Mouse (Mus musculus) midbrain, embryonic 13.5 days (tissue): Measurements from ENCODE around the gene Prok1. TPM values are rescaled to one million over a fixed set of nuclear protein-coding genes. Genes with fewer than 3 reads are reported as not detected.

Experiments used
- ATAC-seq: fragments of 200-750 bp; cut with Nextera tagmentation; 2 replicates; pipeline ENCODE4 v1.8.0; 2017; ENCODE audit warnings: mild to moderate bottlenecking, moderate TSS enrichment, moderate library complexity
- H3K27ac ChIP-seq: fragments of 300-500 bp; sonication (generic); 2 replicates; pipeline ENCODE4 v1.5.1; 2015; ENCODE audit warnings: inconsistent platforms, mild to moderate bottlenecking, moderate library complexity
- H3K27me3 ChIP-seq: fragments of 300-500 bp; sonication (generic); 2 replicates; pipeline ENCODE4 v1.6.1; 2015; ENCODE audit warnings: mild to moderate bottlenecking, inconsistent platforms
- H3K36me3 ChIP-seq: fragments of 300-500 bp; sonication (generic); 2 replicates; pipeline ENCODE4 v1.6.1; 2015; ENCODE audit warnings: mild to moderate bottlenecking, inconsistent platforms
- H3K4me1 ChIP-seq: fragments of 300-500 bp; sonication (generic); replicated peaks from 2 replicates; pipeline ENCODE4 v1.6.1; 2015; ENCODE audit warnings: inconsistent platforms
- H3K4me2 ChIP-seq: fragments of 300-500 bp; sonication (generic); replicated peaks from 2 replicates; pipeline ENCODE4 v1.6.1; 2015; ENCODE audit warnings: moderate library complexity, mild to moderate bottlenecking, inconsistent platforms
- H3K4me3 ChIP-seq: fragments of 300-500 bp; sonication (generic); replicated peaks from 2 replicates; pipeline ENCODE4 v1.5.1; 2015; ENCODE audit warnings: mild to moderate bottlenecking, inconsistent platforms
- H3K9ac ChIP-seq: fragments of 300-500 bp; sonication (generic); replicated peaks from 2 replicates; pipeline ENCODE4 v1.6.1; 2015; ENCODE audit warnings: mild to moderate bottlenecking, inconsistent platforms
- H3K9me3 ChIP-seq: fragments of 300-500 bp; sonication (generic); 2 replicates; pipeline ENCODE4 v1.6.1; 2016; ENCODE audit warnings: mild to moderate bottlenecking, inconsistent platforms
- WGBS: fragments of 180-500 bp; shearing (Covaris S2); methylation state at CpG from one replicate; pipeline ENCODE4 v1.1.7; 2015; 5-methylcytosine and 5-hydroxymethylcytosine counted together
- polyA plus RNA-seq: library from polyadenylated mRNA; unstranded; fragments of >200 nt; fragmentation: Nextera tagmentation; extraction: Ambion mirVana; gene quantifications from 2 replicates; pipeline ENCODE4 v1.2.1, GENCODE M21; 2015

The Prok1 gene
- polyA plus RNA-seq, 1 experiment from 2014 or later = not detected

DNA sequence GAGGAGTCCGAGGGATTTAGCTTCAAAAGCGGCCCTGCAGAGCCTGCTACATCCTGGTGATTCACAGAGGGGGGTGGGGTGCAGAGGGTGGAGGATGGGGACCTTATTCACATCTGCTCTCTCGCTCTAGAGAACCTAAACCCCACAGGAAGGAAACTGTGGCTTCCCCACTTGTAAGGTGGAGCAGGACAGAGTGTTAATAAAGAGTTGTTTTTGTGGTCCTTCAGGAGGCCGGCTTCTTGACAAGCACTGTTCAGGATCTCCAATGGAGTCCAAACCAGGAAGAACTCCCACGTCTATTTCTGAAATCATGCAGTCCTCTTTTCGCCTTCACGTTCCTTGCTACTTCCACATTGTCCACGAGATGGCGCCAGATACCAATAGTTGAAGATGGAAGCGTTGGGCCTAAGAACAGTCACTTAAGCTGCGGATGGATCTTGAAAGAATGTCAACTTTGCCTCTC, 6.1 kb downstream of the Prok1 start:
- 6% methylated on average over 11 of the region's 11 CpGs for WGBS
- H3K4me2 ChIP-seq = no peak overlapping the region
- H3K9ac ChIP-seq = peak overlapping the region; percentile 51

DNA sequence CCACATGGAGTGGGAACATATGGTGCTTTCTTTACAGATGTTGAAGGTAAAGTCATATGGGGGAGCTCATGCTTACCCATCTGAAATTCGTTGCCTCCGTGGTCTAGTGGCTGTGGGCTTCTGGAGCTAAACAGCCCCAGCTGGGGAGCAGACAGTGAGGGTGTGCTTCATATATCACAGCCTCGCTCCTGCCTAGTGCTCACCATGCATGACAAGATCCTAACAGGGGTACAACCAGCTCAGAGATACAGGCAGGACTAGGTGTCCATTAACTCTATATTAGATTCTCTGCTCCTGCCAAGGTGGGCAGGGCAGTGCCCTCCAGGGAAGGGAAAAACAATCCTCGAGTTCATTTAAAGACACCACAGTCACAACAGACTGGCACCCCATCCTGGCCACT, 8.3 kb downstream of the Prok1 start:
- Histone ChIP-seq H3K4me2 (no peak overlapping the region), H3K4me3 (no peak overlapping the region), H3K36me3 (no peaks in the 10 kb centered on the region), H3K27ac (no peak overlapping the region), H3K27me3 (no peaks in the 10 kb centered on the region), H3K4me1 (peaks cover 4% of the 10 kb centered on the region; the same call in 1 of the 2 replicates), H3K9me3 (no peaks in the 10 kb centered on the region), H3K9ac (no peak overlapping the region)
- 65% methylated on average over 4 of the region's 4 CpGs for WGBS
- no peak for ATAC-seq

More for the DNA sequence above, 6.1 kb downstream of the Prok1 start:
- peaks cover 4% of the 10 kb centered on the region; the same call in 1 of the 2 replicates for H3K4me1 ChIP-seq
- H3K4me3 ChIP-seq = no peak overlapping the region
- no peaks in the 10 kb centered on the region for H3K36me3 ChIP-seq
- no peaks in the 10 kb centered on the region for H3K9me3 ChIP-seq
- H3K27me3 ChIP-seq = no peaks in the 10 kb centered on the region
- H3K27ac ChIP-seq = no peak overlapping the region
- peak; percentile 62 for ATAC-seq

DNA sequence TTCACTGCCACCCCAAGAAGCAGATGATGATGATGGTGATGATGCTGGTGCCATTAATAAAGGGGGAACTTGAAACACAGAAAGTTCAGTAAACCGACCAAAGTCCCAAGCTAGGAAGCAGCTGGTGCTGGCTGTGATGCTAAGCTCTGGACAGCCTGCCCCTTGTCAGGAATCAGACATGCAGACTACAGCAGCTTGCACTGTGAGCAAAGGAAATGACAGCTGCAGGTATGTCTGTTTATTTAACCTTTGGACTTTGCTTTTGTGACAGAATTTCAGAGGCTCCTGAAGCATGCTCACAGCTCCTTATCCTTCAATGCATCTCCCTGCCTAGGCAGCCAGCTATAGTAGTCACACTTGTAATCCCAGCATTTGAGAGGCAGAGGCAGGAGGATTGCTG, 9.0 kb downstream of the Prok1 start, which contains the start of gene A630076J17Rik:
Gene A630076J17Rik, plus strand, starts transcription at position 88 of the 400 bp plus-strand sequence.
- H3K4me1 ChIP-seq = peaks cover 4% of the 10 kb centered on the region; the same call in 1 of the 2 replicates
- no peaks in the 10 kb centered on the region for H3K9me3 ChIP-seq
- no peak within 1 kb of the TSS for H3K4me2 ChIP-seq
- no peak for ATAC-seq
- H3K27me3 ChIP-seq = no peaks in the 10 kb centered on the region
- H3K27ac ChIP-seq = no peak within 1 kb of the TSS
- no peak within 1 kb of the TSS for H3K9ac ChIP-seq
- H3K36me3 ChIP-seq = no peaks in the 10 kb centered on the region
- no peak within 1 kb of the TSS for H3K4me3 ChIP-seq
- WGBS = 64% methylated on average over 1 of the region's 1 CpGs

DNA sequence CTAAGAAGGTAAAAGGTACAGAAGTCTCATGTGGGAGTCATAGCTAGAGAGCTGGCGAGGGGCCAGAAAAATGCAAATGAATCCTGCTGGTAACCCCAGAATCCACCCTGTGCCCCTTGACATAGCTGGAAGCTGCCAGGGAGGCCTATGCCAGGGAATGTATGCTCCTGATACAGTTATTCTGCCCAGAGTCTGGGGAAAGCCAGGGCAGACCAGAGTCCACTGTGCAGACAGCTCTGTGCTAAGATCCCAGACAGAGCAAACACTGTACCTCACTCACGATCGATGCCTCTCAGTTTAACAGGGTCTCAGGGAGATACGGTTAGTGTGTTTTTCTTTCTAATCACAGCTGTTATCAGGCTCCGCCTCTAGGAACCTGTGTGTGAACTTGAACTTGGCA, 9.7 kb downstream of the Prok1 start:
- Histone ChIP-seq H3K4me3 (no peak overlapping the region), H3K4me1 (peaks cover 4% of the 10 kb centered on the region; the same call in 1 of the 2 replicates), H3K4me2 (no peak overlapping the region), H3K27ac (no peak overlapping the region), H3K27me3 (no peaks in the 10 kb centered on the region), H3K9me3 (no peaks in the 10 kb centered on the region), H3K9ac (no peak overlapping the region), H3K36me3 (no peaks in the 10 kb centered on the region)
- WGBS = 83% methylated on average over 5 of the region's 5 CpGs
- ATAC-seq = no peak

DNA sequence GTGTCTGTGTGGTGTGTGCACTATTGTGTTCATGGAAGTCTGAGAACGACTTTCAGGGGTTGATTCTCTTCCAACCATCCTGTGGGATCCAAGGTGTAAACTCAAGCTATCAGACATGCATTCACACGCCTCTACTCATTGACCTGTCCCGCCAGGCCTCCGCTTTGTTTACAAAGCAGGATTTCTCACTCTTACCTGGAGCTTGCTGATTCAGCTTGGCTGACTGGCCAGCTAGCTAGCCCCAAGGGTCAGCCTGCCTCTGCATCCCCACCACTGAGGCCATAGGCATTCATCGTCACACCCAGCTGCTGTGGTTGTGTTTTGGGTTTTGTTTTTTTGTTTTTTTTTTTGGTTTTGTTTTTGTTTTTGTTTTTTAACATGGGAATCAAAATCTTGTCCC, 10.3 kb downstream of the Prok1 start:
- Histone ChIP-seq H3K27me3 (no peaks in the 10 kb centered on the region), H3K36me3 (no peaks in the 10 kb centered on the region), H3K4me2 (no peak overlapping the region), H3K4me3 (no peak overlapping the region), H3K9me3 (no peaks in the 10 kb centered on the region), H3K27ac (no peak overlapping the region), H3K9ac (no peak overlapping the region), H3K4me1 (peaks cover 4% of the 10 kb centered on the region; the same call in 1 of the 2 replicates)
- WGBS = 82% methylated on average over 5 of the region's 5 CpGs
- no peak for ATAC-seq

DNA sequence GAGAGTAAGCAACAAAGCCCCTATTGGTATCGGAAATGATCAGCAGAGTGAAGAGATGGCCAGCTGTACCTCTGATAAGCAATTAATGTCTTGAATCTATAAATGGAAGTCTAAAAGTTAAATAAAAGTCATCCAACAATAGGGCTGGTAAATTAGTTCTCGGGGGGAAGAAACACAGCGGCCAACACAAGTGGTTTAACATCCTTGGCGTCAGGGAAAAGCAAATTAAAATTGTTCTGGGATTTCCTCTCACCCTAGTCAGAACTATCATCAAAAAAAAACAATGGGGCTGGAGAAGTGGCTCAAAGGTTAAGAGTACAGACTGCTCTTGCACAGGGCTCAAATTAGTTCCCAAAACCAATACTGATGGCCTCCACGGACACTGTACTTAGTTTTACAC, 13.7 kb downstream of the Prok1 start:
- Histone ChIP-seq H3K27me3 (no peaks in the 10 kb centered on the region), H3K9me3 (no peaks in the 10 kb centered on the region), H3K9ac (no peak overlapping the region), H3K4me1 (no peaks in the 10 kb centered on the region), H3K27ac (no peak overlapping the region), H3K36me3 (no peaks in the 10 kb centered on the region), H3K4me2 (no peak overlapping the region), H3K4me3 (no peak overlapping the region)
- 93% methylated on average over 5 of the region's 5 CpGs for WGBS
- no peak for ATAC-seq

DNA sequence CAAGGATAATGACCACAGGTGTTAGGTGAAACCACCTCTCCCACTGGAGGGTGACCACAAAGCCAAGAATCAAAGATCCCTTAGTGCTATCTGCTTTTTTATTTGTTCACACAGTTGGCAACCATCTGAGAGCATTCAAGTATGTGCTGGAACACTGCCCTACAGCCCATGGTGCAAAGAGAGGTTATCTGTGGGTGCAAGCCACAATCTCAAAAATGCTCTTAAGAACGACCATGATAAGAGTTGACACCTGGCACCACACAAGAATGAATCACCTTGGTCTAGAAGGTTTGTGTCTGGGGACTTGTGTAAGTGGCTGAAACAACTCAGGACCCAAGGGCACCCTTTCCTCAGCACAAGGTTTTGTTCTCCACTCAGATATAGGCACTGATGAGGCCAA, 16.3 kb downstream of the Prok1 start:
- Histone ChIP-seq H3K36me3 (no peaks in the 10 kb centered on the region), H3K4me2 (no peak overlapping the region), H3K9me3 (no peaks in the 10 kb centered on the region), H3K27me3 (no peaks in the 10 kb centered on the region), H3K4me1 (no peaks in the 10 kb centered on the region; the same call in 1 of the 2 replicates), H3K4me3 (no peak overlapping the region), H3K27ac (no peak overlapping the region), H3K9ac (no peak overlapping the region)
- no peak for ATAC-seq
- WGBS = 90% methylated on average over 1 of the region's 1 CpGs

DNA sequence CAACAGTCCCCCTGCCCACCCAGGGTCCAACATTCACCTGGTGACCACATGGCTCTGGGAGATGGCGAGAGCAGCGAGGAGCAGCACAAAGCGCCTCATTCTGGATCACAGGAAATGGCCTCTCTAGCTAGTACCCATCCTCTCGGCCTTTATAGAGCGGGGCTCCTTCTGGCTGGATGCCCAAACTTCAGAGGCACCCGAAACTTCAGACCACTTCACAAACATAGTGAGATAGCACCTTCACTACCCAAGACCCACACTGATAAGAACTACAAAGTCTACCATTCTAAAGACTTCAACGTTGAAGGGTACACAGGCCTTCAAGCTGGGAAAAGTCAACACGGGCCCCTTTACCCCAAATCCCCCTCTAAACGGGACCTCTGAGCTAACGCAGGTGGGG, 17.9 kb downstream of the Prok1 start, which contains the start of gene Cym:
Gene Cym, minus strand, starts transcription at position 125 of the 400 bp plus-strand sequence.
- 93% methylated on average over 10 of the region's 10 CpGs for WGBS
- no peak for ATAC-seq

DNA sequence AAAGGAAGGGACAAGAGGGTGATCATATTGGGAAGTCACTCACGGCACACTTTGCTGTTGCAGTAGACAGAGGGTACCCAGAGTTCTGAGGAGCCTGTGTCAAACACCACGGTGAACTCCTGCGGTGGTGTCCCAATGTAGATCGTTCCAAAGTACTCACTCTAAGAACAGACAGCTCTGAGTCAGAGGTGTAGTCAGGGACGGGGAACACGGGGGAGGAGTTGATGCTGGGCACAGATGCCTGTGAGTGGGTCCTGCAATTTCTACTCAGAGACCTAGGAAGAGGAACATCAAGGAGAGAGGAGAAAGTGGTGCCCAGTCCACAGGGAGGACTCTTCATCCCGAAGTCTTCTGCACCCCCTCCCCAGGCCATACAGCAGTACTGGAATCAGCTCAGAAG, 20.9 kb downstream of the Prok1 start:
- no peaks in the 10 kb centered on the region for H3K9me3 ChIP-seq
- H3K4me3 ChIP-seq = no peak overlapping the region
- no peak overlapping the region for H3K4me2 ChIP-seq
- no peaks in the 10 kb centered on the region for H3K27me3 ChIP-seq
- H3K4me1 ChIP-seq = no peaks in the 10 kb centered on the region; the same call in 1 of the 2 replicates
- H3K9ac ChIP-seq = no peak overlapping the region
- 94% methylated on average over 7 of the region's 7 CpGs for WGBS
- no peak for ATAC-seq
- no peak overlapping the region for H3K27ac ChIP-seq
- H3K36me3 ChIP-seq = no peaks in the 10 kb centered on the region

More for the DNA sequence above, 17.9 kb downstream of the Prok1 start, which contains the start of gene Cym:
- H3K4me1 ChIP-seq = no peaks in the 10 kb centered on the region; the same call in 1 of the 2 replicates
- H3K27me3 ChIP-seq = no peaks in the 10 kb centered on the region
- no peaks in the 10 kb centered on the region for H3K36me3 ChIP-seq
- H3K9me3 ChIP-seq = no peaks in the 10 kb centered on the region
- H3K9ac ChIP-seq = no peak within 1 kb of the TSS
- H3K4me2 ChIP-seq = no peak within 1 kb of the TSS
- no peak within 1 kb of the TSS for H3K4me3 ChIP-seq
- H3K27ac ChIP-seq = no peak within 1 kb of the TSS

DNA sequence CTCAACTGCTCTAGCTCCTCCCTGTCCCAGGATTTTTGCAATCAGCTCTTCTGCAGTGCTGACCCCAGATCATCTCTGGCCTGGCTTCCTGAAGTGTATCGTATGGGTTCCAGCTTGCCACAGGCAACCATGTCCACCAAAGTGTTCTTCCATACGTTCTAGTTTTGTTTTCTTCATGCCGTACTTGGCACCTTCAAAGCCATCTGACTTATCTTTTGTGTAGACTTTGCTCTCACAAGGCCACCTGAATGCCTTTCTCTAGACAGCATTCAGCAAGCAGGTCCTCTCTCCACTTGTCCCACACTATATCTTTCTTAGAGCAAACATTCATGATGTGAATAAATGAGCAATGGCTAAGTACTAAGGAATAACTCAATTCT, 22.4 kb downstream of the Prok1 start:
- H3K4me3 ChIP-seq = no peak overlapping the region
- H3K4me2 ChIP-seq = no peak overlapping the region
- no peaks in the 10 kb centered on the region; the same call in 1 of the 2 replicates for H3K4me1 ChIP-seq
- H3K36me3 ChIP-seq = no peaks in the 10 kb centered on the region
- no peak overlapping the region for H3K27ac ChIP-seq
- no peak for ATAC-seq
- no peaks in the 10 kb centered on the region for H3K9me3 ChIP-seq
- no peak overlapping the region for H3K9ac ChIP-seq
- WGBS = 88% methylated on average over 3 of the region's 3 CpGs
- no peaks in the 10 kb centered on the region for H3K27me3 ChIP-seq

DNA sequence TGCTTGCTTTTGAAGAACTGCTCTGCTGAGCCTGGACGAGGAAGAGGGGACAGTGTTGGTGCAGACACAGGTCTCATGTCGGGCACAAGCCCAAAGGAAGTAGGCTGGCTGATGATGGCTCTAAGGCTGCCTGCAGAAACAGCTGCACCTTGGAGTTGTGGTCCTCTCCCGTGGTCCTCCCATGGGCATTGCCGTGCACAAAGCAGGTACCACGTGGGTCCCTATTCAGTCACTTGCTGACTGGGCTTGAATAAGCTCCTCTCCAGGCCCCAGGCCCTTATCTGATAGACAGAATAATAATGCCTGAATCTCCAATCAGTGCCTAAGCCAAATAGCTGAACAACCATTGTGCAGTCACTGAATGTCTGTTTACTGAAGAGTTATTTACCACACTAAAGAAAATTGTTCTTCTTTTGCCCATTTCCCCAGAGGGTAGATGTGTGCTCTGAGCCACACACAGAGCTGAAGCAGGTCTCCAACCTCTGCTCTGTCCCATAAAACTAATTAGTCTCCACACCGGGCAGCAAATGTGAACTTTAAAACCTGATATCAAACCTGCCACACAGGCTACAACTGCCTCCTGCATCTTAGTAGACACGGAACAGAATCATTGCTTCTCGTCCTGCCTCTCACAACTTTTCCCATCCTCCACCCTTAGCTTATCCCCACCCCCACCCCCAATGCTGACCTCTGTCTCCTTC, 23.0 kb downstream of the Prok1 start:
- Histone ChIP-seq H3K36me3 (no peaks in the 10 kb centered on the region), H3K27me3 (no peaks in the 10 kb centered on the region), H3K4me2 (no peak overlapping the region), H3K27ac (no peak overlapping the region), H3K4me1 (no peaks in the 10 kb centered on the region; the same call in 1 of the 2 replicates), H3K4me3 (no peak overlapping the region), H3K9ac (no peak overlapping the region), H3K9me3 (0 out of 2 replicates have a peak, but pooled peaks cover 3% of the 10 kb centered on the region)
- WGBS = 74% methylated on average over 8 of the region's 8 CpGs
- peak; percentile 24; the same call in 1 of the 2 replicates for ATAC-seq

DNA sequence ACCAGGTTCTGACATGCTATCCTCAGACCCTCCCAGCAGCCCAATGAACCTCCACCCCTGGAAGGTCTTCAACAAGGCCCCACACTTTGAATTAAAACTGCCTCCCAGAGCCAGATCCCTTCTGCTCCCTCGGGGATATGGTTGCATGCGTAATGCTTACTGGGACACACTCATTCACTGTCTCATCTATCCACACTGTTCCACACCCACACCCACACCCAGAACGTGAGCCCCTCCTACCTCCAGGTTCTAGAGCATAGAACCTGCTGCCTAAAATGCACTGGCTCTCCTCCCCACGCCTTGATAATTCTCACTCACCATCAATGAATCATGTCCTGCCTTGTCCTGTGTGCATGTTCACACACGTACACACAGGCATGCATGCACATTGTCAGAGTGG, 24.9 kb downstream of the Prok1 start:
- ATAC-seq = no peak
- Histone ChIP-seq H3K36me3 (no peaks in the 10 kb centered on the region), H3K4me1 (no peaks in the 10 kb centered on the region; the same call in 1 of the 2 replicates), H3K4me3 (no peak overlapping the region), H3K27me3 (no peaks in the 10 kb centered on the region), H3K4me2 (no peak overlapping the region), H3K9me3 (0 out of 2 replicates have a peak, but pooled peaks cover 3% of the 10 kb centered on the region), H3K9ac (no peak overlapping the region), H3K27ac (no peak overlapping the region)
- WGBS = 89% methylated on average over 5 of the region's 5 CpGs
